Mouse (Mus musculus) lung, postnatal 36 days (tissue): ENCODE measurements at regions not wholly inside any gene's neighbourhood (a gene's known extent, or its start where the extent isn't known, plus 50 kb on each side); places are given as distances from the start of the nearest gene placed in this dataset.
A peak's percentile ranks its signal among the peaks of the same experiment; 100 is the strongest.

ENCODE experiments used
- DNase-seq: peaks from one replicate; pipeline ENCODE4 v3.0.0; 2022; ENCODE audit warnings: mixed read lengths

- no peak for DNase-seq
Observed at GRCm38 (mm10) chr5:106557733-106558132, 51.2 kb upstream of the Gm17304 start.

- no peak for DNase-seq
Observed at GRCm38 (mm10) chr5:106539286-106539685, 69.6 kb upstream of the Gm17304 start.

- DNase-seq: no peak
Observed at GRCm38 (mm10) chr5:106537153-106537552, 71.7 kb upstream of the Gm17304 start.

- peak; percentile 33 for DNase-seq
Observed at GRCm38 (mm10) chr5:106536068-106536467, 72.8 kb upstream of the Gm17304 start.

- DNase-seq: no peak
Observed at GRCm38 (mm10) chr5:106528811-106529210, 70.8 kb upstream of the Barhl2 start.

- DNase-seq: no peak
Observed at GRCm38 (mm10) chr5:106527364-106527985, 69.5 kb upstream of the Barhl2 start.

- DNase-seq: no peak
Observed at GRCm38 (mm10) chr5:106512423-106513089, 54.6 kb upstream of the Barhl2 start.

- DNase-seq: no peak
Observed at GRCm38 (mm10) chr5:106507901-106508300, 49.9 kb upstream of the Barhl2 start.
